Mouse (Mus musculus) cerebellum, adult 2 months (tissue): Measurements from ENCODE around the gene Cxcr5. TPM values are rescaled to one million over a fixed set of nuclear protein-coding genes. Genes with fewer than 3 reads are reported as not detected.

Source experiments
- DNase-seq, 2 experiments: peaks; one replicate each; pipeline ENCODE4 v3.0.0; 2021
- H3K27ac ChIP-seq: fragments of 200-500 bp; 2 replicates; pipeline ENCODE4 v1.5.1; 2012; ENCODE audit warnings: low read length, control low read depth, inconsistent platforms; ENCODE audit not compliant: insufficient read depth
- H3K27me3 ChIP-seq: fragments of 200-500 bp; 2 replicates; pipeline ENCODE4 v1.6.1; 2012; ENCODE audit warnings: inconsistent platforms, mild to moderate bottlenecking, low read length, moderate library complexity; ENCODE audit not compliant: control insufficient read depth, insufficient read depth
- H3K4me1 ChIP-seq: fragments of 200-500 bp; 2 replicates; pipeline ENCODE4 v1.6.1; 2011; ENCODE audit warnings: low read length; ENCODE audit not compliant: control insufficient read depth, insufficient read depth
- H3K4me3 ChIP-seq: fragments of 200-500 bp; replicated peaks from 2 replicates; pipeline ENCODE3; 2011; ENCODE audit warnings: mild to moderate bottlenecking, low read depth, low read length, control low read depth; ENCODE audit not compliant: insufficient read depth
- CTCF ChIP-seq: fragments of 200-500 bp; IDR thresholded peaks from 2 replicates; pipeline ENCODE4 v1.5.1; 2011; ENCODE audit warnings: low read depth, mild to moderate bottlenecking, control low read depth, low read length, moderate library complexity, borderline replicate concordance; ENCODE audit not compliant: insufficient read depth
- POLR2A ChIP-seq: fragments of 200-500 bp; IDR thresholded peaks from 2 replicates; pipeline ENCODE4 v1.6.1; 2011; ENCODE audit warnings: low read length, control low read depth, borderline replicate concordance; ENCODE audit not compliant: insufficient read depth
- WGBS: fragments of 180-500 bp; shearing (Covaris S2); methylation state at CpG from one replicate; pipeline ENCODE4 v1.1.7; 2018; 5-methylcytosine and 5-hydroxymethylcytosine counted together
- polyA plus RNA-seq: library from polyadenylated mRNA; depleted of rRNA; stranded (reverse); fragments of >200 nt; gene quantifications from 2 replicates; pipeline ENCODE4 v1.2.3, GENCODE M21; 2012

Cxcr5 gene
- polyA plus RNA-seq, 1 experiment: 0.20 TPM

- TF ChIP-seq CTCF (no peak), POLR2A (no peak)
Observed at GRCm38 (mm10) chr9:44567338-44568082, 5.8 kb upstream of the Cxcr5 start.

GRCm38 (mm10) chr9:44565367-44565766, 3.7 kb upstream of the Cxcr5 start:
- DNase-seq: no peak
- Histone ChIP-seq H3K27ac (no peak overlapping the region), H3K4me3 (no peak overlapping the region), H3K27me3 (no peaks in the 10 kb centered on the region), H3K4me1 (no peaks in the 10 kb centered on the region; the same call in 1 of the 2 replicates)
- TF ChIP-seq CTCF (no peak), POLR2A (no peak)
- 46% methylated on average over 6 of the region's 6 CpGs for WGBS

More at GRCm38 (mm10) chr9:44567338-44568082, 5.8 kb upstream of the Cxcr5 start:
- H3K27ac ChIP-seq: peak overlapping the region; percentile 44
- no peaks in the 10 kb centered on the region; the same call in 1 of the 2 replicates for H3K4me1 ChIP-seq
- no peak overlapping the region for H3K4me3 ChIP-seq
- WGBS: 28% methylated on average over 9 of the region's 9 CpGs
- DNase-seq: peak; percentile 54 to 80
- no peaks in the 10 kb centered on the region for H3K27me3 ChIP-seq

- Histone ChIP-seq H3K4me1 (no peaks in the 10 kb centered on the region; the same call in 1 of the 2 replicates), H3K27ac (no peak overlapping the region), H3K27me3 (no peaks in the 10 kb centered on the region), H3K4me3 (no peak overlapping the region)
- TF ChIP-seq CTCF (no peak), POLR2A (no peak)
- 68% methylated on average over 12 of the region's 12 CpGs for WGBS
- DNase-seq: no peak
Observed at GRCm38 (mm10) chr9:44562936-44563335, 1.3 kb upstream of the Cxcr5 start.

GRCm38 (mm10) chr9:44552161-44552560, 9.5 kb downstream of the Cxcr5 start:
- 78% methylated on average over 8 of the region's 8 CpGs for WGBS
- no peaks in the 10 kb centered on the region for H3K4me1 ChIP-seq
- TF ChIP-seq CTCF: no peak
- TF ChIP-seq POLR2A: no peak

GRCm38 (mm10) chr9:44551138-44551537, 10.5 kb downstream of the Cxcr5 start:
- H3K27me3 ChIP-seq: no peaks in the 10 kb centered on the region
- H3K4me1 ChIP-seq: no peaks in the 10 kb centered on the region
- no peak for DNase-seq
- TF ChIP-seq POLR2A: no peak
- no peak for TF ChIP-seq CTCF
- WGBS: 89% methylated on average over 10 of the region's 10 CpGs
- H3K27ac ChIP-seq: no peak overlapping the region
- H3K4me3 ChIP-seq: no peak overlapping the region

More at GRCm38 (mm10) chr9:44552161-44552560, 9.5 kb downstream of the Cxcr5 start:
- no peak for DNase-seq
- Histone ChIP-seq H3K4me3 (no peak overlapping the region), H3K27me3 (no peaks in the 10 kb centered on the region), H3K27ac (no peak overlapping the region)

- TF ChIP-seq POLR2A: no peak
- no peak for TF ChIP-seq CTCF
- H3K4me1 ChIP-seq: no peaks in the 10 kb centered on the region
- H3K27me3 ChIP-seq: no peaks in the 10 kb centered on the region
- no peak overlapping the region for H3K4me3 ChIP-seq
- WGBS: 92% methylated on average over 8 of the region's 8 CpGs
- H3K27ac ChIP-seq: no peak overlapping the region
- no peak for DNase-seq
Observed at GRCm38 (mm10) chr9:44548412-44549152, 13.1 kb downstream of the Cxcr5 start.

GRCm38 (mm10) chr9:44544986-44545385, 16.7 kb downstream of the Cxcr5 start:
- Histone ChIP-seq H3K27ac (no peak overlapping the region), H3K4me1 (no peaks in the 10 kb centered on the region), H3K4me3 (no peak overlapping the region), H3K27me3 (no peaks in the 10 kb centered on the region)
- no peak for DNase-seq
- no peak for TF ChIP-seq POLR2A
- TF ChIP-seq CTCF: no peak
- 85% methylated on average over 3 of the region's 3 CpGs for WGBS
